Mouse (Mus musculus) liver (tissue): ENCODE results near the gene Cebpe.

ENCODE experiments used
- DNase-seq: peaks from one replicate; pipeline ENCODE4 v3.0.0-alpha.2; 2020; ENCODE audit warnings: mixed read lengths

Gene Cebpe

GRCm38 (mm10) chr14:54669381-54669780 is 42.6 kb downstream of the Cebpe start:
- DNase-seq: peak; percentile 71

- no peak for DNase-seq
These were observed 47.3 kb downstream of the Cebpe start for GRCm38 (mm10) chr14:54664477-54665222.
